Mouse (Mus musculus) liver, postnatal 0 days (tissue): Measurements from ENCODE around the gene Inafm1. TPM values are rescaled to one million over a fixed set of nuclear protein-coding genes. Genes with fewer than 3 reads are reported as not detected.

Source experiments
- ATAC-seq: fragments of 200-750 bp; cut with Nextera tagmentation; 2 replicates; pipeline ENCODE4 v1.8.0; 2017; ENCODE audit warnings: mild to moderate bottlenecking, moderate library complexity
- DNase-seq: peaks from one replicate; pipeline ENCODE4 v3.0.0-alpha.2; 2016
- H3K27ac ChIP-seq: fragments of 300-500 bp; sonication (generic); 2 replicates; pipeline ENCODE4 v1.5.1; 2014; ENCODE audit warnings: antibody characterized with exemption, moderate library complexity, mild to moderate bottlenecking, low read depth
- H3K27me3 ChIP-seq: fragments of 300-500 bp; sonication (generic); 2 replicates; pipeline ENCODE4 v1.6.1; 2014; ENCODE audit warnings: low read length, control low read depth, mixed read lengths; ENCODE audit not compliant: insufficient read depth
- H3K36me3 ChIP-seq: fragments of 300-500 bp; sonication (generic); replicated peaks from 2 replicates; pipeline ENCODE4 v1.6.1; 2014; ENCODE audit warnings: mild to moderate bottlenecking, control low read depth, low read length, moderate library complexity, mixed read lengths; ENCODE audit not compliant: insufficient read depth
- H3K4me1 ChIP-seq: fragments of 300-500 bp; sonication (generic); 2 replicates; pipeline ENCODE4 v1.6.1; 2014; ENCODE audit warnings: antibody characterized with exemption, mild to moderate bottlenecking, control low read depth; ENCODE audit not compliant: insufficient read depth
- H3K4me2 ChIP-seq: fragments of 300-500 bp; sonication (generic); 2 replicates; pipeline ENCODE4 v1.6.1; 2014; ENCODE audit warnings: low read depth, mild to moderate bottlenecking, low read length, moderate library complexity, mixed read lengths
- H3K4me3 ChIP-seq: fragments of 300-500 bp; sonication (generic); 2 replicates; pipeline ENCODE4 v1.5.1; 2014; ENCODE audit warnings: low read depth, low read length
- H3K9ac ChIP-seq: fragments of 300-500 bp; sonication (generic); replicated peaks from 2 replicates; pipeline ENCODE4 v1.6.1; 2014; ENCODE audit warnings: mild to moderate bottlenecking, moderate library complexity
- H3K9me3 ChIP-seq: fragments of 300-500 bp; sonication (generic); 2 replicates; pipeline ENCODE4 v1.6.1; 2016; ENCODE audit warnings: mild to moderate bottlenecking, control low read depth, low read length, mixed read lengths
- CTCF ChIP-seq: sonication (generic); IDR thresholded peaks from 2 replicates; pipeline ENCODE4 v1.5.1; 2016; ENCODE audit warnings: antibody characterized with exemption, low read depth
- EP300 ChIP-seq: IDR thresholded peaks from 2 replicates; pipeline ENCODE4 v1.6.1; 2016; ENCODE audit warnings: antibody characterized with exemption, low read depth, mild to moderate bottlenecking
- WGBS: fragments of 180-500 bp; shearing (Covaris S2); extraction: QIAGEN DNeasy Blood & Tissue Kit; methylation state at CpG from one replicate; pipeline ENCODE4 v1.1.7; 2014; ENCODE audit not compliant: insufficient replicate concordance; 5-methylcytosine and 5-hydroxymethylcytosine counted together
- polyA plus RNA-seq: library from polyadenylated mRNA; unstranded; fragments of >200 nt; fragmentation: Nextera tagmentation; extraction: Ambion mirVana; gene quantifications from 2 replicates; pipeline ENCODE4 v1.2.1, GENCODE M21; 2015

The Inafm1 gene
- polyA plus RNA-seq, 1 experiment from 2014 or later = 7.5 TPM

- no peaks in the 10 kb centered on the region for H3K9me3 ChIP-seq
- peaks cover 22% of the 10 kb centered on the region for H3K4me1 ChIP-seq
- no peak for DNase-seq
- H3K36me3 ChIP-seq = no peaks in the 10 kb centered on the region
- no peak for ATAC-seq
- WGBS = 73% methylated on average over 5 of the region's 5 CpGs
- H3K27me3 ChIP-seq = peaks cover 14% of the 10 kb centered on the region
- TF ChIP-seq EP300 = no peak
- TF ChIP-seq CTCF = no peak
- H3K4me2 ChIP-seq = no peak overlapping the region
- H3K27ac ChIP-seq = no peak overlapping the region
- no peak overlapping the region for H3K4me3 ChIP-seq
- H3K9ac ChIP-seq = no peak overlapping the region
Measured at GRCm38 (mm10) chr7:16298927-16299326, 25.5 kb upstream of the Inafm1 start.

DNA sequence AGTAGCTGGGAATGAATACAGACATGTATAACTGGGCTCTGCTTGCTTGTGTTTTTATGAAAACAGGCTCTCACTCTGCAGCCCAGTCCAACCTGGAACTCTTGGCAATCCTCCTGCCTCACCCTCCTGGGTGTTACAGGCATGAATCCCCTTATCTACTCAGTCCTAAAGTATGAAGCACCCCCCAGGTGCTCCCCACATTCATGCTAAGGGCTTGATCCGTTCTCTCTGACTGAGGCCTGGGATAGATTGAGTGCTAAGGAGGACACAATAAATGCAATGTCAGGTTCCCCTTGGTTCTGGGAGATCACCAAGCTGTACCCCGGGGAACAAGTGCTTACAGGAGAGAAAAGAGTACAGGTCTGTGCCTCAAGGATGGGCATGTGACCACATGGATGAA is 24.2 kb upstream of the Inafm1 start:
- TF ChIP-seq CTCF = no peak
- no peak for TF ChIP-seq EP300
- Histone ChIP-seq H3K27ac (no peak overlapping the region; the same call in 1 of the 2 replicates), H3K27me3 (peaks cover 14% of the 10 kb centered on the region), H3K36me3 (no peaks in the 10 kb centered on the region), H3K4me3 (no peak overlapping the region), H3K4me2 (no peak overlapping the region), H3K4me1 (peaks cover 22% of the 10 kb centered on the region), H3K9ac (no peak overlapping the region), H3K9me3 (no peaks in the 10 kb centered on the region)
- 65% methylated on average over 2 of the region's 2 CpGs for WGBS
- ATAC-seq (no peak), DNase-seq (no peak)

GRCm38 (mm10) chr7:16296766-16297390 is 23.5 kb upstream of the Inafm1 start:
- Histone ChIP-seq H3K9me3 (no peaks in the 10 kb centered on the region), H3K9ac (peak overlapping the region; percentile 52; the same call in 1 of the 2 replicates), H3K4me1 (peaks cover 22% of the 10 kb centered on the region), H3K4me3 (peak overlapping the region; percentile 43), H3K27me3 (peaks cover 14% of the 10 kb centered on the region), H3K27ac (peak overlapping the region; percentile 94), H3K36me3 (no peaks in the 10 kb centered on the region), H3K4me2 (peak overlapping the region; percentile 77)
- 5% methylated on average over 22 of the region's 22 CpGs for whole genome bisulfite sequencing
- ATAC-seq (peak; percentile 50), DNase-seq (peak; percentile 94)
- peak; percentile 44; the same call in 1 of the 2 replicates for TF ChIP-seq EP300
- TF ChIP-seq CTCF = peak; percentile 51

- Histone ChIP-seq H3K9me3 (no peaks in the 10 kb centered on the region), H3K27me3 (peaks cover 14% of the 10 kb centered on the region), H3K27ac (peak overlapping the region; percentile 94), H3K4me2 (peak overlapping the region; percentile 77), H3K4me1 (peaks cover 22% of the 10 kb centered on the region), H3K4me3 (no peak overlapping the region; the same call in 1 of the 2 replicates), H3K36me3 (no peaks in the 10 kb centered on the region), H3K9ac (no peak overlapping the region)
- peak; percentile 21 for DNase-seq
- no peak for TF ChIP-seq EP300
- no peak for TF ChIP-seq CTCF
- WGBS = 22% methylated on average over 2 of the region's 2 CpGs
- peak; percentile 6 for ATAC-seq
Measured at GRCm38 (mm10) chr7:16296146-16296545, 22.7 kb upstream of the Inafm1 start.

- Histone ChIP-seq H3K4me3 (peak overlapping the region; percentile 47), H3K36me3 (no peaks in the 10 kb centered on the region), H3K27me3 (peaks cover 14% of the 10 kb centered on the region), H3K27ac (peak overlapping the region; percentile 94), H3K4me2 (peak overlapping the region; percentile 77), H3K4me1 (peaks cover 22% of the 10 kb centered on the region), H3K9ac (peak overlapping the region; percentile 47), H3K9me3 (no peaks in the 10 kb centered on the region)
- DNase-seq = peak; percentile 87
- TF ChIP-seq EP300 (no peak), CTCF (no peak; the same call in 1 of the 2 replicates)
- 3% methylated on average over 38 of the region's 41 CpGs for WGBS
- peak; percentile 75 for ATAC-seq
Measured at GRCm38 (mm10) chr7:16295321-16295900, 22.0 kb upstream of the Inafm1 start.

DNA sequence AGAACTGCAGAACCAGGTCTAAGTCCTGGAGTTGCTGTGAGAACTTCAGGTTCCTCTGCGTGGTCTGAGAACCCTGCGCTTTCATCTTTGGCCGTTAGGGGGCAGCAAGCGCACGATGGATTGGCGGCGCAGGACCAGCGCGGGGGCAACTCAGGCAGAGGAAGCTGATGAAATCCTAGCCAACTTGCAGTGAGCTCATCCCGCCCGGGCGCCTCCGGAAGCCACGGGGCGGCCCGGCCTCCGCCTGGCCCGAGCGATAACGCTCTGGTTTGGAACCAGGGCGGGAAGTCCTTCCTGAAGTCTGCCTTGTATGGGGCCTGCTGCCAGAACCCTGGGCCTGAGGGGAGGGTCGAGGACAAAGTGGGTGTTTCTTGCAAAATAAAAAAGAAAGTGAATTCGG is 21.4 kb upstream of the Inafm1 start:
- peak; percentile 97 for DNase-seq
- Histone ChIP-seq H3K27ac (peak overlapping the region; percentile 94), H3K4me3 (peak overlapping the region; percentile 47), H3K9me3 (no peaks in the 10 kb centered on the region), H3K9ac (peak overlapping the region; percentile 47), H3K27me3 (peaks cover 9% of the 10 kb centered on the region), H3K4me1 (peaks cover 18% of the 10 kb centered on the region), H3K36me3 (no peaks in the 10 kb centered on the region), H3K4me2 (peak overlapping the region; percentile 77)
- ATAC-seq = peak; percentile 87
- under 1% methylated on average over 23 of the region's 23 CpGs for WGBS
- peak; percentile 100 for TF ChIP-seq CTCF
- TF ChIP-seq EP300 = peak; percentile 96
